Mouse (Mus musculus) cortical plate, adult 2 months (tissue): ENCODE measurements at regions not wholly inside any gene's neighbourhood (a gene's known extent, or its start where the extent isn't known, plus 50 kb on each side); places are given as distances from the start of the nearest gene placed in this dataset.

Experiments
- CTCF ChIP-seq: fragments of 200-500 bp; IDR thresholded peaks from 2 replicates; pipeline ENCODE4 v1.5.1; 2011; ENCODE audit warnings: mild to moderate bottlenecking, control low read depth, low read length; ENCODE audit not compliant: insufficient read depth; ENCODE audit errors: extremely low read depth
- POLR2A ChIP-seq: fragments of 200-500 bp; IDR thresholded peaks from 2 replicates; pipeline ENCODE4 v1.6.1; 2011; ENCODE audit warnings: mild to moderate bottlenecking, low read length, control low read depth; ENCODE audit not compliant: insufficient read depth; ENCODE audit errors: extremely low read depth

DNA sequence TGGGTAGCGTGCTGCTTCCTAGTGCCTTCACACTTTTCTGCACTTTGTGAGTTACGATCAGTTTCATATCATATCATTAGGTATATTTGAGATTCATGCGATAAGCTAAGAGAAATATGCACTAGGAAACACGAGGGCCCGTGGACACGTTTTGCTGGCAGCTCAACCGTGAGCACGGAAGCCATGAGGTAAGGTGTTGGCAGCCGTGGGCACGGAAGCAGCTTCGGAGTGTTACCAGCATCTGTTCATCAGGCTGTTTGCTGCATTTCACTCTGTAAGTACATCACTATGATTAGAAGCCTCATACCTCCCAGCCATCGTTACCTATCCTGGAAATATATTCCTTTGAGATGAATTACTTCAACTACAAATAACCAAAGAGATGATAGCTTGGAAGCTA lies 489.2 kb downstream of the Slc16a7 start:
- TF ChIP-seq POLR2A (no peak), CTCF (no peak)
